In the genomic region with DNA sequence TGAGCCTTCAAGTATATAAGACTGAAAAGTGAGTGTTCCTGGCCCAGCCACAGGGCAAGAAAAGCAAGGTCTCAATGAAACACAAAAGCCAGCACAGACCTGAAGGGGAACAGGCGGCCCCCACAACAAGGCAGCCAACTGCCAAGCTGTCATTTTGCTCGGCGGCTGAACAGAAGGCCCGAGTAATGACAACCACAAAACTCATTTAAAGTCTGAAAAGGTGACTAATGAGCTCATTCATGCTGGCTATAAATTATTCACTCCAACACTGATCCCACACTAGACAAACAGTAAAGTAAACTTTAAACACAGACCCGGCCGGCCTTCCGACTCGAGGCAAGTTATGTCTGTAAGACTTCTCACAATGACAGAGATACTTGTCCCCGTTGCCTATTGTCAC, we compare ENCODE assay signal across 9 mouse cellular contexts.
DNase-seq lines count a peak whose midpoint lies in the region; ATAC-seq and TF ChIP-seq lines count a peak whose summit lies in the region.
"Had no signal": no experiment of that assay in that cellular context is flagged by ENCODE, and none has a peak within 500 bp of the region (broad histone marks: within the 10 kb centered on the region; RNA-seq: fewer than 3 reads in every experiment).

No protein-coding gene starts in this region.

- H3K4me2 ChIP-seq in myocyte (ENCODE audit: low read depth): peak overlapping the region; percentile 88

- no peaks in the 10 kb centered on the region for H3K79me2 ChIP-seq in myocyte (ENCODE audit: control insufficient read depth, insufficient read depth)

- peak; percentile 33 for DNase-seq in left cerebral cortex, postnatal 4 days
- no peak for DNase-seq in left cerebral cortex, adult 9 months (ENCODE audit: low spot score in 2 of 2)
- peak; percentile 41 to 53 for DNase-seq in cerebellum, adult 2 months
- DNase-seq in heart, postnatal 10 days: peak; percentile 27 to 35
- peak; percentile 51 for DNase-seq in layer of hippocampus, adult 9-11 months
- no peak for DNase-seq in ovary, postnatal 36 days (ENCODE audit: low spot score)

- WGBS in cerebellum, adult 2 months: 42% methylated on average over 9 of the region's 9 CpGs

- TF ChIP-seq CTCF in cerebellum, adult 2 months (IDR thresholded peaks at IDR 0.05; ENCODE audit: borderline replicate concordance, insufficient read depth, low read depth, low read length): no peak

- peaks cover 9% of the 10 kb centered on the region; the same call in 1 of the 2 replicates for H3K4me1 ChIP-seq in cerebellum, adult 2 months (ENCODE audit: control insufficient read depth, insufficient read depth, low read length)

- intact Hi-C loops in left cerebral cortex, postnatal 4 days (cut with DNase I): loop anchor here (10.0 kb wide), 1 partner anchor 159 kb away; a partner anchor contains a TSS
- intact Hi-C loops in heart, postnatal 10 days (cut with DNase I): no loop called here

- no peaks in the 10 kb centered on the region for H3K36me3 ChIP-seq in myocyte (ENCODE audit: control insufficient read depth, insufficient read depth)
- H3K36me3 ChIP-seq: limb, embryonic 13.5 days had no signal

- H3K27me3 ChIP-seq in cerebellum, adult 2 months (ENCODE audit: control insufficient read depth, insufficient read depth, low read length): no peaks in the 10 kb centered on the region
- no peaks in the 10 kb centered on the region for H3K27me3 ChIP-seq in myocyte (ENCODE audit: control insufficient read depth, insufficient read depth, insufficient read length)
- H3K27me3 ChIP-seq: limb, embryonic 13.5 days had no signal

- no peak overlapping the region for H3ac ChIP-seq in myocyte (ENCODE audit: control insufficient read depth, insufficient read length)

- ATAC-seq in monocyte, adult 5-6 weeks (replicated peaks; ENCODE audit: insufficient number of reproducible peaks, low FRiP score, low TSS enrichment, poor library complexity, severe bottlenecking): no peak

- no peak overlapping the region for H3K4me3 ChIP-seq in cerebellum, adult 2 months (replicated peaks; ENCODE audit: insufficient read depth, low read depth, low read length)
- H3K4me3 ChIP-seq in myocyte: peak overlapping the region; percentile 25

- H3K27ac ChIP-seq in cerebellum, adult 2 months (ENCODE audit: insufficient read depth, low read length): peak overlapping the region; percentile 15; the same call in 1 of the 2 replicates
- H3K27ac ChIP-seq: limb, embryonic 13.5 days had no signal

- TF ChIP-seq POLR2A in cerebellum, adult 2 months (IDR thresholded peaks at IDR 0.05; ENCODE audit: borderline replicate concordance, insufficient read depth, low read length): no peak
- no peak for TF ChIP-seq POLR2A in myocyte (IDR thresholded peaks at IDR 0.05; ENCODE audit: insufficient read length, low read depth)

TF ChIP-seq in myocyte, 11 proteins besides CTCF, POLR2A, EP300 and RAD21:
- no peak for TF ChIP-seq SRF (IDR thresholded peaks at IDR 0.05; ENCODE audit: control insufficient read depth, insufficient read length, low read depth)
TF ChIP-seq in myocyte: peak in this region for 0.

Comparison
In these comparisons a context has a peak if more than half of its experiments do, and no peak if none do; other contexts are left out.
1. DNase-seq: peak in left cerebral cortex, postnatal 4 days (single experiment), cerebellum, adult 2 months (2 of 2), heart, postnatal 10 days (2 of 2) and layer of hippocampus, adult 9-11 months (single experiment); none in left cerebral cortex, adult 9 months (0 of 2) and ovary, postnatal 36 days (single experiment).